Mouse (Mus musculus): ENCODE data around the gene Cd209g. TPM values are rescaled to one million over a fixed set of nuclear protein-coding genes. Genes with fewer than 3 reads are reported as not detected.

Gene Cd209g
- total RNA-seq (2023), result not detected in 4 replicates

GRCm38 (mm10) chr8:4133798-4134197 lies at the start of gene Cd209g:
Gene Cd209g, plus strand, starts transcription at chr8:4134098.

GRCm38 (mm10) chr8:4105735-4106134 lies 28.2 kb upstream of the Cd209g start, which contains the start of gene Cd209f:
Gene Cd209f, minus strand, starts transcription at chr8:4105835.

GRCm38 (mm10) chr8:4165852-4166751 lies 32.2 kb downstream of the Cd209g start, which contains the start of gene Evi5l:
Gene Evi5l, plus strand, starts transcription at chr8:4166567.

Other genes with a start within 250 kb of the Cd209g start
- 0.28 to 0.39 TPM in 2 of 4 replicates, not detected in the others for gene Cd209b, start 207.3 kb upstream of the Cd209g start, total RNA-seq (2023)
- 0.36 to 0.66 TPM in 2 of 4 replicates, not detected in the others for gene Cd209c, start 179.4 kb upstream of the Cd209g start, total RNA-seq (2023)
- not detected in 4 replicates for gene Cd209f, start 28.3 kb upstream of the Cd209g start, total RNA-seq (2023)
- gene Evi5l, start 32.5 kb downstream of the Cd209g start, total RNA-seq (2023), result 25.1 to 32.3 TPM (median 28.3 TPM) in 4 replicates
- 0.15 TPM in 1 of 4 replicates, not detected in the others for gene Prr36, start 83.4 kb downstream of the Cd209g start, total RNA-seq (2023)
- not detected in 4 replicates for gene Lrrc8e, start 92.7 kb downstream of the Cd209g start, total RNA-seq (2023)
- gene Map2k7, start 104.6 kb downstream of the Cd209g start, total RNA-seq (2023), result 107 to 134 TPM (median 112 TPM) in 4 replicates
- gene Gm49320, start 104.8 kb downstream of the Cd209g start, total RNA-seq (2023), result not detected in 4 replicates
- 14.9 to 23.4 TPM (median 21.3 TPM) in 4 replicates for gene Tgfbr3l, start 114.1 kb downstream of the Cd209g start, total RNA-seq (2023)
- 11.2 to 14.0 TPM (median 12.3 TPM) in 4 replicates for gene Snapc2, start 119.0 kb downstream of the Cd209g start, total RNA-seq (2023)
- gene Ctxn1, start 125.2 kb downstream of the Cd209g start, total RNA-seq (2023), result 0.83 to 0.95 TPM (median 0.94 TPM) in 3 of 4 replicates, not detected in the other
- gene Timm44, start 141.8 kb downstream of the Cd209g start, total RNA-seq (2023), result 73.9 to 80.0 TPM (median 77.2 TPM) in 4 replicates
- 11.0 to 17.8 TPM (median 14.6 TPM) in 4 replicates for gene Ccl25, start 191.1 kb downstream of the Cd209g start, total RNA-seq (2023)
- gene Elavl1, start 191.3 kb downstream of the Cd209g start, total RNA-seq (2023), result 84.4 to 105 TPM (median 96.3 TPM) in 4 replicates